Mouse (Mus musculus): ENCODE results near the gene Tanc1. TPM values are rescaled to one million over a fixed set of nuclear protein-coding genes. Genes with fewer than 3 reads are reported as not detected.

Gene Tanc1
- polyA plus RNA-seq, 1 experiment from 2014 or later: 2.4 TPM

- DNase-seq (no peak), ATAC-seq (no peak)
- H3K27me3 ChIP-seq (ENCODE audit: insufficient read depth, low read length): no peaks in the 10 kb centered on the region
- H3K4me3 ChIP-seq (ENCODE audit: low read depth, low read length): no peak overlapping the region
- no peaks in the 10 kb centered on the region for H3K4me1 ChIP-seq (ENCODE audit: insufficient read depth)
- TF ChIP-seq CTCF (IDR thresholded peaks at IDR 0.05; ENCODE audit: low read depth): no peak
- TF ChIP-seq EP300 (IDR thresholded peaks at IDR 0.05; ENCODE audit: low read depth): no peak
- H3K9ac ChIP-seq (replicated peaks): no peak overlapping the region
- H3K27ac ChIP-seq (ENCODE audit: low read depth): no peak overlapping the region
- no peak overlapping the region for H3K4me2 ChIP-seq (ENCODE audit: low read depth, low read length)
- 33% methylated on average over 14 of the region's 14 CpGs for WGBS (ENCODE audit: insufficient replicate concordance)
- H3K36me3 ChIP-seq (replicated peaks; ENCODE audit: insufficient read depth, low read length): no peaks in the 10 kb centered on the region; the same call in 1 of the 2 replicates
- no peaks in the 10 kb centered on the region for H3K9me3 ChIP-seq (ENCODE audit: low read length)
Measured at GRCm38 (mm10) chr2:59828777-59829508, 217.1 kb downstream of the Tanc1 start.

- Histone ChIP-seq H3K4me2 (ENCODE audit: low read depth, low read length) (no peak overlapping the region), H3K9ac (replicated peaks) (no peak overlapping the region), H3K27me3 (ENCODE audit: insufficient read depth, low read length) (no peaks in the 10 kb centered on the region), H3K4me3 (ENCODE audit: low read depth, low read length) (no peak overlapping the region), H3K9me3 (ENCODE audit: low read length) (no peaks in the 10 kb centered on the region), H3K27ac (ENCODE audit: low read depth) (peak overlapping the region; percentile 9; the same call in 1 of the 2 replicates), H3K4me1 (ENCODE audit: insufficient read depth) (no peaks in the 10 kb centered on the region), H3K36me3 (replicated peaks; ENCODE audit: insufficient read depth, low read length) (no peaks in the 10 kb centered on the region; the same call in 1 of the 2 replicates)
- ATAC-seq: no peak
- DNase-seq: no peak
- TF ChIP-seq CTCF (IDR thresholded peaks at IDR 0.05; ENCODE audit: low read depth) (no peak), EP300 (IDR thresholded peaks at IDR 0.05; ENCODE audit: low read depth) (no peak)
- 77% methylated on average over 7 of the region's 7 CpGs for WGBS (ENCODE audit: insufficient replicate concordance)
Measured at GRCm38 (mm10) chr2:59829718-59830117, 217.9 kb downstream of the Tanc1 start.

- no peak overlapping the region for H3K4me2 ChIP-seq (ENCODE audit: low read depth, low read length)
- H3K36me3 ChIP-seq (replicated peaks; ENCODE audit: insufficient read depth, low read length): no peaks in the 10 kb centered on the region; the same call in 1 of the 2 replicates
- 28% methylated on average over 9 of the region's 9 CpGs for WGBS (ENCODE audit: insufficient replicate concordance)
- no peaks in the 10 kb centered on the region for H3K4me1 ChIP-seq (ENCODE audit: insufficient read depth)
- no peak overlapping the region for H3K4me3 ChIP-seq (ENCODE audit: low read depth, low read length)
- DNase-seq (no peak), ATAC-seq (peak; percentile 25; the same call in 1 of the 2 replicates)
- no peak overlapping the region for H3K9ac ChIP-seq (replicated peaks)
- H3K27me3 ChIP-seq (ENCODE audit: insufficient read depth, low read length): no peaks in the 10 kb centered on the region
- peak; percentile 58 for TF ChIP-seq CTCF (IDR thresholded peaks at IDR 0.05; ENCODE audit: low read depth)
- no peak for TF ChIP-seq EP300 (IDR thresholded peaks at IDR 0.05; ENCODE audit: low read depth)
- H3K9me3 ChIP-seq (ENCODE audit: low read length): no peaks in the 10 kb centered on the region
- no peak overlapping the region for H3K27ac ChIP-seq (ENCODE audit: low read depth)
Measured at GRCm38 (mm10) chr2:59830151-59830550, 218.3 kb downstream of the Tanc1 start.

DNA sequence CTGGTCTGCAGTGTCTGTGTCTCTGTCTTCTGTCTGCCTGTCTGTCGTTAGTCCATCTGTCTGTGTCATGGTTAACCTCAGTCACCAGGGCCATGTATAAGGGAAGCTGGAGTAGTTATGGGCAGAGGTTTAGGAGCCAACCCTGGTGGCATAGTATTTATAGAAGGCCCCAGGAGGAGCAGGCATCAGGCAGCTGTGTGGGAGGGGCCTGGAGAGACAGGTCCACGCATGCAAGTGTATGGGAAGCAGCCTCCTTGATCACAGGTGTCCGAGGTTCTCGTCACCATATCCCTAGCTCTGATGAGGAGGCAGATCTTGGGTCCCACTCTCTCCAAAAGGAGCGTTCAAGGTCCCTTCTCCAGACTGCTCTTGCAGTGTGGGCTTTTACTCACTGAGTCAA lies 219.1 kb downstream of the Tanc1 start:
- DNase-seq (no peak), ATAC-seq (no peak)
- Histone ChIP-seq H3K4me3 (ENCODE audit: low read depth, low read length) (no peak overlapping the region), H3K4me2 (ENCODE audit: low read depth, low read length) (no peak overlapping the region), H3K36me3 (replicated peaks; ENCODE audit: insufficient read depth, low read length) (no peaks in the 10 kb centered on the region; the same call in 1 of the 2 replicates), H3K9me3 (ENCODE audit: low read length) (no peaks in the 10 kb centered on the region), H3K9ac (replicated peaks) (no peak overlapping the region), H3K4me1 (ENCODE audit: insufficient read depth) (no peaks in the 10 kb centered on the region), H3K27ac (ENCODE audit: low read depth) (no peak overlapping the region), H3K27me3 (ENCODE audit: insufficient read depth, low read length) (no peaks in the 10 kb centered on the region)
- WGBS (ENCODE audit: insufficient replicate concordance): 77% methylated on average over 5 of the region's 5 CpGs
- TF ChIP-seq CTCF (IDR thresholded peaks at IDR 0.05; ENCODE audit: low read depth): no peak
- no peak for TF ChIP-seq EP300 (IDR thresholded peaks at IDR 0.05; ENCODE audit: low read depth)

- no peaks in the 10 kb centered on the region for H3K27me3 ChIP-seq (ENCODE audit: insufficient read depth, low read length)
- WGBS (ENCODE audit: insufficient replicate concordance): 82% methylated on average over 7 of the region's 7 CpGs
Measured at GRCm38 (mm10) chr2:59831831-59832230, 220.0 kb downstream of the Tanc1 start.

DNA sequence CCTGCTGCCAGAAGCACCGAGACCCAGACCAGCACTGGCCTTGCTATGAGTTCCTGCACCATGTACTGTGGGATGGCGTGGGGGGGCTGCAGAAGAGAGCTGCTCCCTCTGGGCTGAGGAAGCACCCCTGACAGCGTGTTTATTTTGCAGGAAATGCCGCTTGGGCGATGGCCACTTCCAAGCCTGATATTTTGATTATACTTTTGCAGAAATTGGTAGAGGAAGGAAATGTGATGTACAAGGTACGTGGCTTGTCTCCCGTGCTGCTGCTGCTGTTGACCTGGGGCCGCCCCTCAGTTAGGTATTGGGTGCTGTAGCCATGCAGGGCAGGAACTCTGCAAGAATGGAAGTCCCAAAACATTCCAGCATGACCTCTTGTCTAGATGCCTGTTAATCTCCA lies 227.0 kb downstream of the Tanc1 start:
- Histone ChIP-seq H3K4me2 (ENCODE audit: low read depth, low read length) (no peak overlapping the region), H3K4me3 (ENCODE audit: low read depth, low read length) (no peak overlapping the region), H3K27me3 (ENCODE audit: insufficient read depth, low read length) (no peaks in the 10 kb centered on the region), H3K36me3 (replicated peaks; ENCODE audit: insufficient read depth, low read length) (peaks cover 23% of the 10 kb centered on the region), H3K4me1 (ENCODE audit: insufficient read depth) (peaks cover 2% of the 10 kb centered on the region; the same call in 1 of the 2 replicates), H3K27ac (ENCODE audit: low read depth) (no peak overlapping the region), H3K9ac (replicated peaks) (no peak overlapping the region), H3K9me3 (ENCODE audit: low read length) (no peaks in the 10 kb centered on the region)
- ATAC-seq (peak; percentile 30; the same call in 1 of the 2 replicates), DNase-seq (no peak)
- TF ChIP-seq EP300 (IDR thresholded peaks at IDR 0.05; ENCODE audit: low read depth) (no peak; the same call in 1 of the 2 replicates), CTCF (IDR thresholded peaks at IDR 0.05; ENCODE audit: low read depth) (no peak)
- 63% methylated on average over 8 of the region's 8 CpGs for WGBS (ENCODE audit: insufficient replicate concordance)

More at GRCm38 (mm10) chr2:59831831-59832230, 220.0 kb downstream of the Tanc1 start:
- Histone ChIP-seq H3K4me2 (ENCODE audit: low read depth, low read length) (no peak overlapping the region), H3K9ac (replicated peaks) (no peak overlapping the region), H3K4me3 (ENCODE audit: low read depth, low read length) (no peak overlapping the region), H3K4me1 (ENCODE audit: insufficient read depth) (no peaks in the 10 kb centered on the region), H3K36me3 (replicated peaks; ENCODE audit: insufficient read depth, low read length) (peaks cover 6% of the 10 kb centered on the region), H3K9me3 (ENCODE audit: low read length) (no peaks in the 10 kb centered on the region), H3K27ac (ENCODE audit: low read depth) (no peak overlapping the region)
- TF ChIP-seq EP300 (IDR thresholded peaks at IDR 0.05; ENCODE audit: low read depth) (no peak), CTCF (IDR thresholded peaks at IDR 0.05; ENCODE audit: low read depth) (no peak)
- no peak for ATAC-seq
- DNase-seq: no peak
